Mouse (Mus musculus) stomach, postnatal 0 days (tissue): ENCODE results near the gene Pfkfb3. TPM values are rescaled to one million over a fixed set of nuclear protein-coding genes. Genes with fewer than 3 reads are reported as not detected.

ENCODE experiments used
- ATAC-seq: fragments of 200-750 bp; cut with Nextera tagmentation; 2 replicates; pipeline ENCODE4 v1.8.0; 2017; ENCODE audit not compliant: low FRiP score, low TSS enrichment
- DNase-seq: peaks from one replicate; pipeline ENCODE4 v3.0.0-alpha.2; 2016; ENCODE audit warnings: low spot score
- H3K27ac ChIP-seq: fragments of 300-500 bp; sonication (generic); replicated peaks from 2 replicates; pipeline ENCODE4 v1.5.1; 2014; ENCODE audit warnings: mild to moderate bottlenecking, control low read depth
- H3K27me3 ChIP-seq: fragments of 300-500 bp; sonication (generic); 2 replicates; pipeline ENCODE4 v1.6.1; 2014; ENCODE audit warnings: low read length; ENCODE audit not compliant: control insufficient read depth, insufficient read depth
- H3K36me3 ChIP-seq: fragments of 300-500 bp; sonication (generic); 2 replicates; pipeline ENCODE4 v1.6.1; 2014; ENCODE audit warnings: low read length, mixed read lengths; ENCODE audit not compliant: control insufficient read depth, insufficient read depth
- H3K4me1 ChIP-seq: fragments of 300-500 bp; sonication (generic); replicated peaks from 2 replicates; pipeline ENCODE4 v1.6.1; 2014; ENCODE audit warnings: antibody characterized with exemption; ENCODE audit not compliant: control insufficient read depth, insufficient read depth
- H3K4me2 ChIP-seq: fragments of 300-500 bp; sonication (generic); replicated peaks from 2 replicates; pipeline ENCODE4 v1.6.1; 2014; ENCODE audit warnings: low read depth, mild to moderate bottlenecking, control low read depth, moderate library complexity
- H3K4me3 ChIP-seq: fragments of 300-500 bp; sonication (generic); 2 replicates; pipeline ENCODE4 v1.5.1; 2014; ENCODE audit warnings: low read depth, low read length, control low read depth
- H3K9ac ChIP-seq: fragments of 300-500 bp; sonication (generic); 2 replicates; pipeline ENCODE4 v1.6.1; 2014; ENCODE audit warnings: mild to moderate bottlenecking, low read length, control low read depth, mixed read lengths
- H3K9me3 ChIP-seq: fragments of 300-500 bp; sonication (generic); 2 replicates; pipeline ENCODE4 v1.6.1; 2016; ENCODE audit warnings: low read length; ENCODE audit not compliant: control insufficient read depth
- CTCF ChIP-seq: IDR thresholded peaks from 2 replicates; pipeline ENCODE4 v1.5.1; 2016; ENCODE audit warnings: antibody characterized with exemption, low read depth, mild to moderate bottlenecking, moderate library complexity
- EP300 ChIP-seq: optimal IDR thresholded peaks from 2 replicates; pipeline ENCODE3; 2016; ENCODE audit warnings: antibody characterized with exemption
- WGBS: fragments of 180-500 bp; shearing (Covaris S2); extraction: QIAGEN DNeasy Blood & Tissue Kit; methylation state at CpG from one replicate; pipeline ENCODE4 v1.1.7; 2014; 5-methylcytosine and 5-hydroxymethylcytosine counted together
- polyA plus RNA-seq: library from polyadenylated mRNA; unstranded; fragments of >200 nt; fragmentation: Nextera tagmentation; extraction: Ambion mirVana; gene quantifications from 2 replicates; pipeline ENCODE4 v1.2.1, GENCODE M21; 2015

Gene Pfkfb3
- polyA plus RNA-seq, 1 experiment from 2014 or later = 5.5 TPM

- no peak for ATAC-seq
- WGBS = 90% methylated on average over 4 of the region's 4 CpGs
- H3K4me1 ChIP-seq = no peaks in the 10 kb centered on the region
- DNase-seq = no peak
- H3K27me3 ChIP-seq = no peaks in the 10 kb centered on the region
- peaks cover 10% of the 10 kb centered on the region for H3K36me3 ChIP-seq
- no peak overlapping the region for H3K4me2 ChIP-seq
- H3K9ac ChIP-seq = no peak overlapping the region
- no peak overlapping the region for H3K4me3 ChIP-seq
- no peaks in the 10 kb centered on the region for H3K9me3 ChIP-seq
- H3K27ac ChIP-seq = no peak overlapping the region
- TF ChIP-seq CTCF (no peak), EP300 (no peak)
Measured at GRCm38 (mm10) chr2:11483226-11483625, 70.7 kb downstream of the Pfkfb3 start.

GRCm38 (mm10) chr2:11482364-11482763 lies 71.5 kb downstream of the Pfkfb3 start:
- WGBS = 87% methylated on average over 7 of the region's 7 CpGs
- no peak for DNase-seq
- ATAC-seq = no peak
- Histone ChIP-seq H3K27me3 (no peaks in the 10 kb centered on the region), H3K4me1 (no peaks in the 10 kb centered on the region), H3K9ac (no peak overlapping the region), H3K27ac (no peak overlapping the region), H3K4me2 (no peak overlapping the region), H3K9me3 (no peaks in the 10 kb centered on the region), H3K36me3 (peaks cover 10% of the 10 kb centered on the region), H3K4me3 (no peak overlapping the region)
- TF ChIP-seq CTCF (no peak), EP300 (no peak)

GRCm38 (mm10) chr2:11478960-11479359 lies 74.9 kb downstream of the Pfkfb3 start:
- TF ChIP-seq CTCF (no peak), EP300 (no peak)
- Histone ChIP-seq H3K4me3 (no peak overlapping the region), H3K4me1 (no peaks in the 10 kb centered on the region), H3K9me3 (no peaks in the 10 kb centered on the region), H3K36me3 (peaks cover 10% of the 10 kb centered on the region), H3K27me3 (no peaks in the 10 kb centered on the region), H3K9ac (no peak overlapping the region), H3K27ac (no peak overlapping the region), H3K4me2 (no peak overlapping the region)
- 72% methylated on average over 2 of the region's 2 CpGs for WGBS
- DNase-seq (no peak), ATAC-seq (no peak)

GRCm38 (mm10) chr2:11475316-11475715 lies 78.6 kb downstream of the Pfkfb3 start:
- H3K9ac ChIP-seq = no peak overlapping the region
- H3K4me3 ChIP-seq = no peak overlapping the region
- no peaks in the 10 kb centered on the region for H3K9me3 ChIP-seq
- H3K27me3 ChIP-seq = no peaks in the 10 kb centered on the region
- ATAC-seq (no peak), DNase-seq (no peak)
- TF ChIP-seq EP300 (no peak), CTCF (no peak)
- no peak overlapping the region for H3K4me2 ChIP-seq
- no peak overlapping the region for H3K27ac ChIP-seq
- no peaks in the 10 kb centered on the region for H3K4me1 ChIP-seq
- WGBS = 94% methylated on average over 7 of the region's 7 CpGs
- peaks cover 10% of the 10 kb centered on the region for H3K36me3 ChIP-seq

GRCm38 (mm10) chr2:11464661-11465099 lies 89.2 kb downstream of the Pfkfb3 start:
- DNase-seq (no peak), ATAC-seq (peak; percentile 26; the same call in 1 of the 2 replicates)
- H3K4me3 ChIP-seq = no peak overlapping the region
- H3K27me3 ChIP-seq = no peaks in the 10 kb centered on the region
- TF ChIP-seq CTCF (no peak), EP300 (no peak)
- WGBS = 30% methylated on average over 3 of the region's 3 CpGs
- no peaks in the 10 kb centered on the region for H3K9me3 ChIP-seq
- H3K4me2 ChIP-seq = no peak overlapping the region
- H3K36me3 ChIP-seq = no peaks in the 10 kb centered on the region
- no peak overlapping the region for H3K9ac ChIP-seq
- H3K27ac ChIP-seq = no peak overlapping the region
- H3K4me1 ChIP-seq = no peaks in the 10 kb centered on the region

GRCm38 (mm10) chr2:11460976-11461375 lies 92.9 kb downstream of the Pfkfb3 start:
- Histone ChIP-seq H3K27me3 (no peaks in the 10 kb centered on the region), H3K4me2 (no peak overlapping the region), H3K9me3 (no peaks in the 10 kb centered on the region), H3K9ac (no peak overlapping the region), H3K27ac (no peak overlapping the region), H3K4me1 (no peaks in the 10 kb centered on the region), H3K4me3 (no peak overlapping the region), H3K36me3 (no peaks in the 10 kb centered on the region)
- DNase-seq = no peak
- TF ChIP-seq CTCF (no peak), EP300 (no peak)
- no peak for ATAC-seq
- 43% methylated on average over 3 of the region's 3 CpGs for WGBS
